Mouse (Mus musculus): Measurements from ENCODE around the gene Stxbp4. TPM values are rescaled to one million over a fixed set of nuclear protein-coding genes. Genes with fewer than 3 reads are reported as not detected.

Gene Stxbp4
- polyA plus RNA-seq, 1 experiment, result 3.4 TPM

- Histone ChIP-seq H3K4me3 (replicated peaks; ENCODE audit: extremely low read depth, low read depth, low read length) (no peak overlapping the region), H3K4me1 (ENCODE audit: control insufficient read depth, insufficient read depth, low read length) (no peaks in the 10 kb centered on the region)
- no peak for TF ChIP-seq POLR2A (IDR thresholded peaks at IDR 0.05; ENCODE audit: borderline replicate concordance, extremely low read depth, low read depth, low read length)
- no peak for TF ChIP-seq CTCF (IDR thresholded peaks at IDR 0.05; ENCODE audit: insufficient read depth, low read length)
- 70% methylated on average over 5 of the region's 5 CpGs for WGBS
- DNase-seq, result no peak
Measured at GRCm38 (mm10) chr11:90451506-90451905, 186.4 kb downstream of the Stxbp4 start.

GRCm38 (mm10) chr11:90442462-90442861, 195.4 kb downstream of the Stxbp4 start:
- Histone ChIP-seq H3K4me1 (ENCODE audit: control insufficient read depth, insufficient read depth, low read length) (no peaks in the 10 kb centered on the region), H3K4me3 (replicated peaks; ENCODE audit: extremely low read depth, low read depth, low read length) (no peak overlapping the region)
- TF ChIP-seq POLR2A (IDR thresholded peaks at IDR 0.05; ENCODE audit: borderline replicate concordance, extremely low read depth, low read depth, low read length), result no peak
- TF ChIP-seq CTCF (IDR thresholded peaks at IDR 0.05; ENCODE audit: insufficient read depth, low read length), result no peak
- 61% methylated on average over 2 of the region's 2 CpGs for WGBS
- DNase-seq, result no peak

GRCm38 (mm10) chr11:90440851-90441250, 197.0 kb downstream of the Stxbp4 start:
- Histone ChIP-seq H3K4me1 (ENCODE audit: control insufficient read depth, insufficient read depth, low read length) (no peaks in the 10 kb centered on the region), H3K4me3 (replicated peaks; ENCODE audit: extremely low read depth, low read depth, low read length) (no peak overlapping the region)
- no peak for DNase-seq
- 92% methylated on average over 3 of the region's 3 CpGs for WGBS
- TF ChIP-seq POLR2A (IDR thresholded peaks at IDR 0.05; ENCODE audit: borderline replicate concordance, extremely low read depth, low read depth, low read length) (no peak), CTCF (IDR thresholded peaks at IDR 0.05; ENCODE audit: insufficient read depth, low read length) (no peak)

GRCm38 (mm10) chr11:90438768-90439167, 199.1 kb downstream of the Stxbp4 start:
- TF ChIP-seq POLR2A (IDR thresholded peaks at IDR 0.05; ENCODE audit: borderline replicate concordance, extremely low read depth, low read depth, low read length) (no peak), CTCF (IDR thresholded peaks at IDR 0.05; ENCODE audit: insufficient read depth, low read length) (no peak)
- no peak for DNase-seq

More at GRCm38 (mm10) chr11:90438768-90439167, 199.1 kb downstream of the Stxbp4 start:
- no peak overlapping the region for H3K4me3 ChIP-seq (replicated peaks; ENCODE audit: extremely low read depth, low read depth, low read length)
- 66% methylated on average over 5 of the region's 5 CpGs for WGBS
- no peaks in the 10 kb centered on the region for H3K4me1 ChIP-seq (ENCODE audit: control insufficient read depth, insufficient read depth, low read length)

Other genes with a start within 250 kb of the Stxbp4 start
- 6.8 and 13.6 TPM in 2 replicates for gene Hlf, start 247.2 kb downstream of the Stxbp4 start, polyA plus RNA-seq (2012; rRNA removed)
- gene Cox11, start 89 bp upstream of the Stxbp4 start, polyA plus RNA-seq (2012; rRNA removed), result 6.9 and 11.9 TPM in 2 replicates
- gene Tom1l1, start 50.3 kb upstream of the Stxbp4 start, polyA plus RNA-seq (2012; rRNA removed), result 4.0 and 7.4 TPM in 2 replicates

Measured in lung, adult 2 months (tissue).